Mouse (Mus musculus) spleen, adult 2 months (tissue): ENCODE measurements around the gene Kcnmb3. TPM values are rescaled to one million over a fixed set of nuclear protein-coding genes. Genes with fewer than 3 reads are reported as not detected.

Experiments used
- DNase-seq, 2 experiments: peaks; one replicate each; pipeline versions ENCODE4 v3.0.0 to v3.0.0-alpha.2; 2012 to 2021; ENCODE audit warnings: low spot score in 2 of 2, low read depth in 1 of 2
- H3K27ac ChIP-seq: fragments of 200-500 bp; 2 replicates; pipeline ENCODE4 v1.5.1; 2012; ENCODE audit warnings: low read length, inconsistent platforms; ENCODE audit not compliant: insufficient read depth
- H3K27me3 ChIP-seq: fragments of 200-500 bp; 2 replicates; pipeline ENCODE4 v1.6.1; 2012; ENCODE audit warnings: mild to moderate bottlenecking, moderate library complexity, low read length, inconsistent platforms; ENCODE audit not compliant: control insufficient read depth, insufficient read depth
- H3K36me3 ChIP-seq: fragments of 200-500 bp; 2 replicates; pipeline ENCODE4 v1.6.1; 2012; ENCODE audit warnings: mild to moderate bottlenecking, low read length, inconsistent platforms; ENCODE audit not compliant: control insufficient read depth, insufficient read depth
- H3K4me1 ChIP-seq: fragments of 200-500 bp; 2 replicates; pipeline ENCODE4 v1.6.1; 2011; ENCODE audit warnings: inconsistent platforms; ENCODE audit not compliant: control insufficient read depth, insufficient read depth, insufficient read length
- H3K4me3 ChIP-seq: fragments of 200-500 bp; 2 replicates; pipeline ENCODE4 v1.5.1; 2011; ENCODE audit warnings: mild to moderate bottlenecking, inconsistent platforms; ENCODE audit not compliant: insufficient read depth, insufficient read length; ENCODE audit errors: extremely low read depth
- CTCF ChIP-seq: fragments of 200-500 bp; IDR thresholded peaks from 2 replicates; pipeline ENCODE4 v1.5.1; 2011; ENCODE audit warnings: mild to moderate bottlenecking, inconsistent platforms; ENCODE audit not compliant: insufficient read depth, insufficient read length, insufficient replicate concordance; ENCODE audit errors: extremely low read depth
- POLR2A ChIP-seq: fragments of 200-500 bp; IDR thresholded peaks from 2 replicates; pipeline ENCODE4 v1.6.1; 2011; ENCODE audit warnings: low read depth, low read length, inconsistent platforms
- WGBS: fragments of 180-500 bp; shearing (Covaris S2); methylation state at CpG from one replicate; pipeline ENCODE4 v1.1.7; 2018; 5-methylcytosine and 5-hydroxymethylcytosine counted together
- polyA plus RNA-seq: library from polyadenylated mRNA; depleted of rRNA; stranded (reverse); fragments of >200 nt; gene quantifications from 2 replicates; pipeline ENCODE4 v1.2.3, GENCODE M21; 2012

Kcnmb3 gene
- polyA plus RNA-seq, 1 experiment, result 0.25 TPM

- no peaks in the 10 kb centered on the region for H3K36me3 ChIP-seq
- no peaks in the 10 kb centered on the region for H3K27me3 ChIP-seq
- H3K27ac ChIP-seq, result peak overlapping the region; percentile 35; the same call in 1 of the 2 replicates
- H3K4me1 ChIP-seq, result no peaks in the 10 kb centered on the region
- peak; percentile 69 to 79 for DNase-seq
- H3K4me3 ChIP-seq, result no peak overlapping the region; the same call in 1 of the 2 replicates
- TF ChIP-seq CTCF (peak; percentile 73; the same call in 1 of the 2 replicates), POLR2A (no peak)
- WGBS, result 1% methylated on average over 17 of the region's 17 CpGs
Measured at GRCm38 (mm10) chr3:32508666-32509324, 16.8 kb upstream of the Kcnmb3 start.

- Histone ChIP-seq H3K4me3 (no peak overlapping the region), H3K27ac (no peak overlapping the region), H3K4me1 (no peaks in the 10 kb centered on the region), H3K36me3 (no peaks in the 10 kb centered on the region), H3K27me3 (no peaks in the 10 kb centered on the region)
- WGBS, result 80% methylated on average over 11 of the region's 11 CpGs
- DNase-seq, result no peak
- TF ChIP-seq CTCF (no peak), POLR2A (no peak)
Measured at GRCm38 (mm10) chr3:32506366-32507225, 14.6 kb upstream of the Kcnmb3 start.

GRCm38 (mm10) chr3:32505841-32506240, 13.8 kb upstream of the Kcnmb3 start:
- no peaks in the 10 kb centered on the region for H3K27me3 ChIP-seq
- H3K36me3 ChIP-seq, result no peaks in the 10 kb centered on the region
- WGBS, result 74% methylated on average over 3 of the region's 3 CpGs
- TF ChIP-seq POLR2A, result no peak
- no peaks in the 10 kb centered on the region for H3K4me1 ChIP-seq
- no peak overlapping the region for H3K4me3 ChIP-seq
- H3K27ac ChIP-seq, result no peak overlapping the region
- no peak for DNase-seq

- DNase-seq, result no peak
Measured at GRCm38 (mm10) chr3:32500346-32500745, 8.3 kb upstream of the Kcnmb3 start.

GRCm38 (mm10) chr3:32496711-32497070, 4.7 kb upstream of the Kcnmb3 start:
- no peak overlapping the region for H3K27ac ChIP-seq
- WGBS, result 95% methylated on average over 1 of the region's 1 CpGs

More at GRCm38 (mm10) chr3:32500346-32500745, 8.3 kb upstream of the Kcnmb3 start:
- Histone ChIP-seq H3K4me3 (no peak overlapping the region), H3K27ac (no peak overlapping the region), H3K27me3 (no peaks in the 10 kb centered on the region), H3K36me3 (no peaks in the 10 kb centered on the region), H3K4me1 (peaks cover 8% of the 10 kb centered on the region; the same call in 1 of the 2 replicates)
- 95% methylated on average over 2 of the region's 2 CpGs for WGBS
- TF ChIP-seq CTCF (no peak), POLR2A (no peak)

GRCm38 (mm10) chr3:32495856-32496710, 4.1 kb upstream of the Kcnmb3 start:
- WGBS, result 79% methylated on average over 8 of the region's 8 CpGs
- no peaks in the 10 kb centered on the region for H3K27me3 ChIP-seq
- TF ChIP-seq POLR2A, result no peak
- TF ChIP-seq CTCF, result no peak
- peaks cover 22% of the 10 kb centered on the region; the same call in 1 of the 2 replicates for H3K4me1 ChIP-seq
- H3K36me3 ChIP-seq, result no peaks in the 10 kb centered on the region
- H3K27ac ChIP-seq, result no peak overlapping the region
- no peak for DNase-seq
- no peak overlapping the region for H3K4me3 ChIP-seq

More at GRCm38 (mm10) chr3:32496711-32497070, 4.7 kb upstream of the Kcnmb3 start:
- TF ChIP-seq CTCF, result no peak
- TF ChIP-seq POLR2A, result no peak
- Histone ChIP-seq H3K27me3 (no peaks in the 10 kb centered on the region), H3K4me3 (no peak overlapping the region), H3K4me1 (peaks cover 17% of the 10 kb centered on the region; the same call in 1 of the 2 replicates), H3K36me3 (no peaks in the 10 kb centered on the region)
- no peak for DNase-seq
